ENCODE assay signal across 21 mouse cellular contexts in the genomic region with DNA sequence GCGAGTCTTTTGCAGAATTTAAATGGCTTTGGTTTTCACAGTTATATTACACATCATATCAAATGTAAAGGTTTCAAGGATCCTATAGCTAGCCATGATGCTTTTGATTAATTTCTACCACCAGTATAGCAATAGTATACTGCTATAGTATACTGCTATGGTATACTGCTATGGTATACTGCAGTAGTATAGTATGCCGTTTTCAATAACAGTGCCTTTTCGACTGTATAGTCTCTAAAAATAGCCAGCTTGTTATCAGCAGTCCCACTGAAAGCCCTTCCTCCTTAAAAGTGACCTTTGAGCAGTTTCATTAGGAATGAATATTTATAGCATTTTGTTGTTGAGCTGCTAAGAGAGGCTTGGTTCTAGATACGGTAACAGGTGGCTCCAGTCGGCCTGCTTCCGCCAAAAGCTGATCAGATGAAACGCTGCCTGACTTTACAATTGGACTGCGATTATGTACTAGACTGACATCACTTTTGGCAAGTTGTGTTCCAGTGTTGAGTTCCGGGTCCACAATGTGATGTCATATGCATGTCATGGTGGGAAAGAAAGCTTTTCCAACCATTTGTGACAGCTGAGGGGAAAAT. TPM values are rescaled to one million over a fixed set of nuclear protein-coding genes. Genes with fewer than 3 reads are reported as not detected.
DNase-seq lines count a peak whose midpoint lies in the region; ATAC-seq and TF ChIP-seq lines count a peak whose summit lies in the region.
"Had no signal": no experiment of that assay in that cellular context is flagged by ENCODE, and none has a peak within 500 bp of the region (broad histone marks: within the 10 kb centered on the region; RNA-seq: fewer than 3 reads in every experiment).

No protein-coding gene starts in this region.

- H3K36me3 ChIP-seq in heart, embryonic 12.5 days, result no peaks in the 10 kb centered on the region
- H3K36me3 ChIP-seq in heart, postnatal 0 days (replicated peaks; ENCODE audit: control insufficient read depth, insufficient read depth, low read length), result no peaks in the 10 kb centered on the region
- no peaks in the 10 kb centered on the region for H3K36me3 ChIP-seq in intestine, embryonic 16.5 days (ENCODE audit: control insufficient read depth, insufficient read depth, low read length)
- H3K36me3 ChIP-seq: embryonic facial prominence, embryonic 12.5 days; forebrain, embryonic 15.5 days; G1E; hindbrain, embryonic 10.5 days had no signal

- H3K27me3 ChIP-seq in heart, embryonic 12.5 days (replicated peaks), result no peaks in the 10 kb centered on the region
- no peaks in the 10 kb centered on the region for H3K27me3 ChIP-seq in heart, postnatal 0 days (ENCODE audit: control insufficient read depth, insufficient read depth, low read length)
- H3K27me3 ChIP-seq in intestine, embryonic 16.5 days (replicated peaks; ENCODE audit: control insufficient read depth, insufficient read depth, low read length), result no peaks in the 10 kb centered on the region
- H3K27me3 ChIP-seq: embryonic facial prominence, embryonic 12.5 days; forebrain, embryonic 15.5 days had no signal

- H3K4me3 ChIP-seq in gastrocnemius, adult 2 months, result no peak overlapping the region
- no peak overlapping the region for H3K4me3 ChIP-seq in heart, embryonic 12.5 days
- no peak overlapping the region for H3K4me3 ChIP-seq in heart, postnatal 0 days (ENCODE audit: low read depth, low read length)
- no peak overlapping the region for H3K4me3 ChIP-seq in intestine, embryonic 16.5 days (ENCODE audit: low read length)
- H3K4me3 ChIP-seq: embryonic facial prominence, embryonic 12.5 days; forebrain, embryonic 15.5 days; hindbrain, embryonic 10.5 days had no signal

- peak overlapping the region; percentile 51 for H3K27ac ChIP-seq in gastrocnemius, adult 2 months
- H3K27ac ChIP-seq in heart, embryonic 12.5 days (ENCODE audit: poor library complexity, severe bottlenecking), result peak overlapping the region; percentile 46
- peak overlapping the region; percentile 74 for H3K27ac ChIP-seq in heart, postnatal 0 days (ENCODE audit: low read depth)
- H3K27ac ChIP-seq in intestine, embryonic 16.5 days (ENCODE audit: low read length), result no peak overlapping the region
- H3K27ac ChIP-seq: embryonic facial prominence, embryonic 12.5 days; forebrain, embryonic 15.5 days; hindbrain, embryonic 10.5 days; hindbrain, embryonic 14.5 days had no signal

- 39% methylated on average over 9 of the region's 9 CpGs for WGBS in heart, embryonic 12.5 days
- 20% methylated on average over 9 of the region's 9 CpGs for WGBS in heart, postnatal 0 days
- WGBS in intestine, embryonic 16.5 days, result 84% methylated on average over 9 of the region's 9 CpGs

- intact Hi-C loops in gastrocnemius, adult 2 months (cut with DNase I), result loop anchor here (5.0 kb wide), 1 partner anchor 50 kb away; no protein-coding TSS in a partner anchor

- ATAC-seq in heart, embryonic 12.5 days (ENCODE audit: insufficient number of reproducible peaks, low FRiP score), result no peak
- ATAC-seq in heart, postnatal 0 days (ENCODE audit: insufficient read depth, low read depth), result peak; percentile 70
- 0 out of 2 replicates have a peak, but pooled peaks have one; percentile 31 for ATAC-seq in intestine, embryonic 16.5 days
- ATAC-seq: CD4-positive, CD25-positive, alpha-beta regulatory T cell, adult 4 months; forebrain, embryonic 15.5 days had no signal

- no peak for DNase-seq in gastrocnemius, adult 2 months
- no peak for DNase-seq in gastrocnemius, adult 18-20 months (ENCODE audit: low spot score)
- no peak for DNase-seq in heart, adult 8-10 months (ENCODE audit: low spot score)
- DNase-seq in heart, postnatal 0 days (ENCODE audit: low spot score), result peak; percentile 68
- DNase-seq in layer of hippocampus, postnatal 36 days, result no peak
- DNase-seq in cerebellum, adult 18-20 months, result no peak
- DNase-seq: adrenal gland, postnatal 10 days; B cell, adult 2 months; cerebellum, adult 11 months; cerebellum, adult 9-10 months; cerebellum, postnatal 25 days; gastrocnemius, postnatal 14 days; kidney, adult 18-20 months had no signal

- H3K9me3 ChIP-seq in heart, embryonic 12.5 days (replicated peaks), result no peaks in the 10 kb centered on the region
- H3K9me3 ChIP-seq in heart, postnatal 0 days (replicated peaks; ENCODE audit: control insufficient read depth, low read length), result no peaks in the 10 kb centered on the region
- no peaks in the 10 kb centered on the region for H3K9me3 ChIP-seq in intestine, embryonic 16.5 days (ENCODE audit: control insufficient read depth, low read length)
- H3K9me3 ChIP-seq: embryonic facial prominence, embryonic 12.5 days; forebrain, embryonic 15.5 days; G1E; hindbrain, embryonic 10.5 days had no signal

- H3K4me2 ChIP-seq in heart, embryonic 12.5 days, result peak overlapping the region; percentile 32
- peak overlapping the region; percentile 5; the same call in 1 of the 2 replicates for H3K4me2 ChIP-seq in heart, postnatal 0 days (ENCODE audit: low read depth, low read length)
- H3K4me2 ChIP-seq in intestine, embryonic 16.5 days (ENCODE audit: low read depth, low read length), result no peak overlapping the region
- H3K4me2 ChIP-seq: embryonic facial prominence, embryonic 12.5 days; forebrain, embryonic 15.5 days; hindbrain, embryonic 14.5 days had no signal

- TF ChIP-seq EP300 in heart, postnatal 0 days (IDR thresholded peaks at IDR 0.05; ENCODE audit: low read depth), result 0 out of 2 replicates have a peak, but pooled peaks have one; percentile 60

- H3K4me1 ChIP-seq in heart, embryonic 12.5 days (replicated peaks), result peaks cover 44% of the 10 kb centered on the region
- peaks cover 26% of the 10 kb centered on the region for H3K4me1 ChIP-seq in heart, postnatal 0 days (ENCODE audit: control insufficient read depth, insufficient read depth)
- H3K4me1 ChIP-seq in intestine, embryonic 16.5 days (ENCODE audit: control insufficient read depth, insufficient read depth, low read length), result no peaks in the 10 kb centered on the region
- H3K4me1 ChIP-seq: forebrain, embryonic 15.5 days; hindbrain, embryonic 10.5 days had no signal

- no peak for TF ChIP-seq CTCF in gastrocnemius, adult 2 months (IDR thresholded peaks at IDR 0.05)
- no peak for TF ChIP-seq CTCF in heart, postnatal 0 days (IDR thresholded peaks at IDR 0.05; ENCODE audit: low read depth)

- H3K9ac ChIP-seq in heart, embryonic 12.5 days, result no peak overlapping the region
- no peak overlapping the region for H3K9ac ChIP-seq in heart, postnatal 0 days (replicated peaks; ENCODE audit: low read depth, low read length)
- no peak overlapping the region for H3K9ac ChIP-seq in intestine, embryonic 16.5 days (ENCODE audit: low read depth, low read length)
- H3K9ac ChIP-seq: embryonic facial prominence, embryonic 12.5 days; forebrain, embryonic 15.5 days; hindbrain, embryonic 14.5 days had no signal

RNA-seq across cellular contexts. Expression of a gene that starts 19.9 kb away (rescaled TPM):
- total RNA-seq in gastrocnemius, adult 2 months (2021), result 10 to 100 TPM; 50.6 to 52.6 TPM
- 10 to 100 TPM; 54.5 to 72.9 TPM for total RNA-seq in gastrocnemius, adult 18-20 months (2021)
- 16.5 and 17.9 TPM in 2 replicates for polyA plus RNA-seq in heart, embryonic 12.5 days (2016; fragmentation: Nextera tagmentation; extraction: Ambion mirVana)
- total RNA-seq in heart, adult 8-10 months (2022), result 10 to 100 TPM; 60.6 to 71.1 (median 65.1) TPM
- total RNA-seq in heart, postnatal 0 days (2014; rRNA removed; ENCODE audit: low replicate concordance), result 50.4 and 53.8 TPM in 2 replicates
- 12.5 and 12.7 TPM in 2 replicates for polyA plus RNA-seq in heart, postnatal 0 days (2015; fragmentation: Nextera tagmentation; extraction: Ambion mirVana)
- polyA plus RNA-seq in intestine, embryonic 16.5 days (2015; fragmentation: Nextera tagmentation; extraction: Ambion mirVana), result 4.2 and 4.7 TPM in 2 replicates
- total RNA-seq in layer of hippocampus, postnatal 36 days (2021), result 10 to 100 TPM; 11.3 to 13.0 TPM
- polyA plus RNA-seq: CD4-positive, CD25-positive, alpha-beta regulatory T cell, adult 4 months; G1E had no signal
